Mouse (Mus musculus) MN1 (cell line): ENCODE data around the gene Macc1.

Experiments
- DNase-seq: peaks from one replicate; pipeline ENCODE4 v3.0.0-alpha.2; 2016; ENCODE audit warnings: low spot score

The Macc1 gene

GRCm38 (mm10) chr12:119387925-119388324, 73.9 kb downstream of the Macc1 start:
- no peak for DNase-seq

- no peak for DNase-seq
These were observed 76.2 kb downstream of the Macc1 start for GRCm38 (mm10) chr12:119390192-119390684.

- no peak for DNase-seq
These were observed 84.1 kb downstream of the Macc1 start for GRCm38 (mm10) chr12:119398046-119398659.

- DNase-seq: no peak
These were observed 88.2 kb downstream of the Macc1 start for GRCm38 (mm10) chr12:119402273-119402672.

GRCm38 (mm10) chr12:119402796-119403195, 88.7 kb downstream of the Macc1 start:
- no peak for DNase-seq

GRCm38 (mm10) chr12:119404810-119405209, 90.7 kb downstream of the Macc1 start:
- DNase-seq: no peak

GRCm38 (mm10) chr12:119410522-119410921, 96.5 kb downstream of the Macc1 start:
- no peak for DNase-seq

GRCm38 (mm10) chr12:119410956-119411355, 96.9 kb downstream of the Macc1 start:
- DNase-seq: no peak

GRCm38 (mm10) chr12:119411982-119412381, 97.9 kb downstream of the Macc1 start:
- no peak for DNase-seq

- DNase-seq: no peak
These were observed 101.8 kb downstream of the Macc1 start for GRCm38 (mm10) chr12:119415900-119416299.

GRCm38 (mm10) chr12:119425749-119426148, 111.7 kb downstream of the Macc1 start:
- DNase-seq: no peak

- no peak for DNase-seq
These were observed 112.3 kb downstream of the Macc1 start for GRCm38 (mm10) chr12:119426182-119426886.

- no peak for DNase-seq
These were observed 112.8 kb downstream of the Macc1 start for GRCm38 (mm10) chr12:119426887-119427204.

GRCm38 (mm10) chr12:119440720-119441119, 126.7 kb downstream of the Macc1 start:
- no peak for DNase-seq

- no peak for DNase-seq
These were observed 136.0 kb downstream of the Macc1 start for GRCm38 (mm10) chr12:119450116-119450515.

GRCm38 (mm10) chr12:119451232-119451631, 137.2 kb downstream of the Macc1 start:
- DNase-seq: no peak

GRCm38 (mm10) chr12:119454076-119454475, 140.0 kb downstream of the Macc1 start:
- DNase-seq: no peak

GRCm38 (mm10) chr12:119464040-119464939, 150.2 kb downstream of the Macc1 start:
- no peak for DNase-seq

GRCm38 (mm10) chr12:119464940-119465245, 150.8 kb downstream of the Macc1 start:
- no peak for DNase-seq

GRCm38 (mm10) chr12:119467656-119468055, 153.6 kb downstream of the Macc1 start:
- no peak for DNase-seq

GRCm38 (mm10) chr12:119470260-119470659, 156.2 kb downstream of the Macc1 start:
- no peak for DNase-seq

- DNase-seq: no peak
These were observed 169.2 kb downstream of the Macc1 start for GRCm38 (mm10) chr12:119483296-119483695.
